Mouse (Mus musculus) midbrain, embryonic 14.5 days (tissue): ENCODE results near the gene Tnfaip6. TPM values are rescaled to one million over a fixed set of nuclear protein-coding genes. Genes with fewer than 3 reads are reported as not detected.

ENCODE experiments used
- ATAC-seq: fragments of 200-750 bp; cut with Nextera tagmentation; 2 replicates; pipeline ENCODE4 v1.8.0; 2017; ENCODE audit warnings: moderate number of reproducible peaks, moderate library complexity; ENCODE audit not compliant: low FRiP score, low TSS enrichment
- DNase-seq: peaks from one replicate; pipeline ENCODE4 v3.0.0-alpha.2; 2015
- H3K27ac ChIP-seq: fragments of 300-500 bp; sonication (generic); replicated peaks from 2 replicates; pipeline ENCODE4 v1.5.1; 2014; ENCODE audit warnings: mild to moderate bottlenecking, low read depth, low read length, moderate library complexity
- H3K27me3 ChIP-seq: fragments of 300-500 bp; sonication (generic); 2 replicates; pipeline ENCODE4 v1.6.1; 2014; ENCODE audit warnings: low read length, control low read depth, mixed read lengths; ENCODE audit not compliant: control insufficient read depth, insufficient read depth
- H3K36me3 ChIP-seq: fragments of 300-500 bp; sonication (generic); 2 replicates; pipeline ENCODE4 v1.6.1; 2014; ENCODE audit warnings: low read length, control low read depth; ENCODE audit not compliant: control insufficient read depth, insufficient read depth
- H3K4me1 ChIP-seq: fragments of 300-500 bp; sonication (generic); 2 replicates; pipeline ENCODE4 v1.6.1; 2014; ENCODE audit warnings: mild to moderate bottlenecking, antibody characterized with exemption, low read length, control low read depth; ENCODE audit not compliant: control insufficient read depth, insufficient read depth
- H3K4me2 ChIP-seq: fragments of 300-500 bp; sonication (generic); 2 replicates; pipeline ENCODE4 v1.6.1; 2014; ENCODE audit warnings: mild to moderate bottlenecking, low read length, moderate library complexity
- H3K4me3 ChIP-seq: fragments of 300-500 bp; sonication (generic); replicated peaks from 2 replicates; pipeline ENCODE4 v1.5.1; 2014; ENCODE audit warnings: low read depth, low read length
- H3K9ac ChIP-seq: fragments of 300-500 bp; sonication (generic); replicated peaks from 2 replicates; pipeline ENCODE4 v1.6.1; 2014; ENCODE audit warnings: mild to moderate bottlenecking, low read length, moderate library complexity
- H3K9me3 ChIP-seq: fragments of 300-500 bp; sonication (generic); 2 replicates; pipeline ENCODE4 v1.6.1; 2016; ENCODE audit warnings: low read length, control low read depth, mixed read lengths; ENCODE audit not compliant: control insufficient read depth
- WGBS: fragments of 180-500 bp; shearing (Covaris S2); extraction: QIAGEN DNeasy Blood & Tissue Kit; methylation state at CpG from one replicate; pipeline ENCODE4 v1.1.7; 2014; 5-methylcytosine and 5-hydroxymethylcytosine counted together
- polyA plus RNA-seq: library from polyadenylated mRNA; unstranded; fragments of >200 nt; fragmentation: Nextera tagmentation; extraction: Ambion mirVana; gene quantifications from 2 replicates; pipeline ENCODE4 v1.2.1, GENCODE M21; 2014

The Tnfaip6 gene
- polyA plus RNA-seq, 1 experiment from 2014 or later, result 3.9 TPM

DNA sequence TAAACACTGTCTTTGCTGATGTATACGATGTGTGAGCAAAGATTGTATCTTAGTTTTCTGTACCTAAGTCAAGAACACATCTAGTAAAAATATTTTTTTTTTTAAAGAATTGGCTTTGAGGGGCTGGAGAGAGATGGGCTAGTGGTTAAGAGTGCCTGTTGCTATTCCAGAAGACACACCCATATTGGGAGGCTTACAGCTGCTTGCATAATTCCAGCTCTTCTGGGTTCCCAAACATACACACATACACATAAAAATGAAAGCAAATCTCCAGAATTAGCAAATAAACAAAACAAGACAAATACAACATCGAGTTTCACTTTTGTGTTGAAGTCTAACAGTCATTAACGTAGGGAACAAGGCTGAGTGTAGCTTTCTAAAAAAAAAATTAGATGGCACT, 46.2 kb downstream of the Tnfaip6 start:
- 95% methylated on average over 3 of the region's 3 CpGs for WGBS
- no peak overlapping the region for H3K4me3 ChIP-seq
- no peak for ATAC-seq

DNA sequence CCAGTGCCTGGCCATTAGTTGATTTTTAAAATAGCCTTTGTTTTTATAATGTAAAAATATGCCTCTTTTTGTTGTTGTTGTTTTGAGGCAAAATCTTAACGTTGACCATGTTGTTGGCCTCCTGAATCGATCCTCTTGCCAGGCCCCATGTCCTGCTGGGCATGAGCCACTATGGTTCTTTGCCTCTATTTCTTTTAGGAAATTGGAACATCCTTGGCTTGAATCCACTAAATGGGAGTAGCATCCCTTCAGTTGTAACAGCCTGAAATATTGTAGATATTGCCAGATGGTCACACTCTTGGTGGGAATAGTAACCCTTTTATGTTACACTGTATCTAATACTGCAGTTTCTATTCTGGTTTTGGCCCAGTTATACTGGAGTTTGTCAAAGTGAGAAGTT, 46.8 kb downstream of the Tnfaip6 start:
- no peak overlapping the region for H3K27ac ChIP-seq
- no peak for ATAC-seq
- no peak for DNase-seq
- H3K4me1 ChIP-seq, result no peaks in the 10 kb centered on the region
- H3K4me3 ChIP-seq, result no peak overlapping the region
- H3K36me3 ChIP-seq, result peaks cover 61% of the 10 kb centered on the region
- H3K9me3 ChIP-seq, result no peaks in the 10 kb centered on the region
- no peak overlapping the region for H3K9ac ChIP-seq
- WGBS, result 96% methylated on average over 2 of the region's 2 CpGs
- H3K27me3 ChIP-seq, result no peaks in the 10 kb centered on the region
- no peak overlapping the region for H3K4me2 ChIP-seq

More for the DNA sequence above, 46.2 kb downstream of the Tnfaip6 start:
- DNase-seq, result no peak
- Histone ChIP-seq H3K4me1 (no peaks in the 10 kb centered on the region), H3K27ac (no peak overlapping the region), H3K4me2 (no peak overlapping the region), H3K9ac (no peak overlapping the region), H3K36me3 (peaks cover 61% of the 10 kb centered on the region), H3K27me3 (no peaks in the 10 kb centered on the region), H3K9me3 (no peaks in the 10 kb centered on the region)

Other genes starting within 250 kb of the Tnfaip6 start
- 5.3 and 6.0 TPM in 2 replicates for gene Rbm43, start 102.8 kb upstream of the Tnfaip6 start, polyA plus RNA-seq
- gene Nmi, start 64.5 kb upstream of the Tnfaip6 start, polyA plus RNA-seq, result 3.5 and 5.3 TPM in 2 replicates
- gene Rif1, start 34.8 kb downstream of the Tnfaip6 start, polyA plus RNA-seq, result 28.5 and 34.2 TPM in 2 replicates